Mouse (Mus musculus) MEL (cell line): ENCODE measurements around the gene Olfr639. TPM values are rescaled to one million over a fixed set of nuclear protein-coding genes. Genes with fewer than 3 reads are reported as not detected.

Source experiments
- DNase-seq: peaks from one replicate; pipeline ENCODE4 v3.0.0; 2011; ENCODE audit warnings: low read depth, low spot score
- H3K27ac ChIP-seq: 2 replicates; pipeline ENCODE4 v1.5.1; 2012; ENCODE audit warnings: low read depth, mild to moderate bottlenecking, control low read depth, low read length, moderate library complexity; ENCODE audit not compliant: control insufficient read depth
- H3K27me3 ChIP-seq, 2 experiments: fragments of 150-350 bp in 1 of 2; sonication (generic) in 1 of 2; 2 replicates each; pipeline ENCODE4 v1.6.1; 2012; ENCODE audit warnings: low read length in 2 of 2, mild to moderate bottlenecking in 2 of 2, improper control_type of control experiment in 1 of 2, moderate library complexity in 1 of 2; ENCODE audit not compliant: insufficient read depth in 2 of 2, control insufficient read depth in 1 of 2
- H3K36me3 ChIP-seq, 2 experiments: 2 replicates each; pipeline ENCODE4 v1.6.1; 2012 to 2014; ENCODE audit warnings: low read length in 2 of 2, improper control_type of control experiment in 1 of 2, inconsistent platforms in 1 of 2, mild to moderate bottlenecking in 1 of 2; ENCODE audit not compliant: insufficient read depth in 2 of 2, control insufficient read depth in 1 of 2
- H3K4me1 ChIP-seq, 2 experiments: fragments of 150-350 bp in 1 of 2; sonication (generic) in 1 of 2; 2 replicates each; pipeline ENCODE4 v1.6.1; 2012; ENCODE audit warnings: low read length in 2 of 2, improper control_type of control experiment in 1 of 2, mild to moderate bottlenecking in 1 of 2; ENCODE audit not compliant: insufficient read depth in 2 of 2, control insufficient read depth in 1 of 2
- H3K4me3 ChIP-seq, 2 experiments: fragments of 150-350 bp in 1 of 2; sonication (generic) in 1 of 2; 2 replicates each; pipeline ENCODE4 v1.5.1; 2012; ENCODE audit warnings: low read depth in 2 of 2, low read length in 2 of 2, mild to moderate bottlenecking in 2 of 2, moderate library complexity in 2 of 2, control low read depth in 1 of 2, improper control_type of control experiment in 1 of 2; ENCODE audit not compliant: control insufficient read depth in 1 of 2, insufficient read depth in 1 of 2
- H3K79me2 ChIP-seq: 2 replicates; pipeline ENCODE4 v1.6.1; 2012; ENCODE audit warnings: mild to moderate bottlenecking, low read length, moderate library complexity; ENCODE audit not compliant: control insufficient read depth, poor library complexity, insufficient read depth
- H3K9ac ChIP-seq: 2 replicates; pipeline ENCODE4 v1.6.1; 2012; ENCODE audit warnings: low read depth, mild to moderate bottlenecking, control low read depth, low read length, moderate library complexity; ENCODE audit not compliant: control insufficient read depth, poor library complexity, severe bottlenecking
- H3K9me3 ChIP-seq: fragments of 150-350 bp; sonication (generic); replicated peaks from 2 replicates; pipeline ENCODE4 v1.6.1; 2012; ENCODE audit warnings: mild to moderate bottlenecking, low read length, improper control_type of control experiment, moderate library complexity; ENCODE audit not compliant: insufficient read depth
- CHD2 ChIP-seq: IDR thresholded peaks from 2 replicates; pipeline ENCODE4 v1.6.1; 2011; ENCODE audit warnings: low read length, improper control_type of control experiment
- E2F4 ChIP-seq: IDR thresholded peaks from 2 replicates; pipeline ENCODE4 v1.6.1; 2011; ENCODE audit warnings: low read depth, low read length, improper control_type of control experiment, borderline replicate concordance
- GABPA ChIP-seq: IDR thresholded peaks from 2 replicates; pipeline ENCODE4 v1.6.1; 2012; ENCODE audit warnings: low read depth, mild to moderate bottlenecking, inconsistent platforms, low read length, improper control_type of control experiment, moderate library complexity
- HCFC1 ChIP-seq: IDR thresholded peaks from 2 replicates; pipeline ENCODE4 v1.6.1; 2012; ENCODE audit warnings: low read depth, mild to moderate bottlenecking, inconsistent platforms, low read length, improper control_type of control experiment, moderate library complexity
- JUND ChIP-seq: IDR thresholded peaks from 2 replicates; pipeline ENCODE4 v1.6.1; 2011; ENCODE audit warnings: low read depth, mild to moderate bottlenecking, improper control_type of control experiment, low read length
- MAFK ChIP-seq: IDR thresholded peaks from 2 replicates; pipeline ENCODE4 v1.6.1; 2011; ENCODE audit warnings: low read depth, mild to moderate bottlenecking, low read length, improper control_type of control experiment, borderline replicate concordance
- MAZ ChIP-seq: IDR thresholded peaks from 2 replicates; pipeline ENCODE4 v1.6.1; 2012; ENCODE audit warnings: low read depth, mild to moderate bottlenecking, inconsistent platforms, low read length, improper control_type of control experiment
- MEF2A ChIP-seq: IDR thresholded peaks from 2 replicates; pipeline ENCODE4 v1.6.1; 2014; ENCODE audit warnings: low read depth, mild to moderate bottlenecking, inconsistent platforms, low read length, improper control_type of control experiment; ENCODE audit not compliant: poor library complexity, insufficient replicate concordance, severe bottlenecking; ENCODE audit errors: extremely low read depth
- MYB ChIP-seq: IDR thresholded peaks from 2 replicates; pipeline ENCODE4 v1.6.1; 2011; ENCODE audit warnings: mild to moderate bottlenecking, low read depth, low read length, improper control_type of control experiment
- MYC ChIP-seq: IDR thresholded peaks from 2 replicates; pipeline ENCODE4 v1.6.1; 2011; ENCODE audit warnings: low read depth, mild to moderate bottlenecking, low read length, improper control_type of control experiment, moderate library complexity
- RAD21 ChIP-seq: IDR thresholded peaks from 2 replicates; pipeline ENCODE4 v1.6.1; 2011; ENCODE audit warnings: mild to moderate bottlenecking, low read depth, low read length, improper control_type of control experiment
- RCOR1 ChIP-seq: IDR thresholded peaks from 2 replicates; pipeline ENCODE4 v1.6.1; 2012; ENCODE audit warnings: low read depth, mild to moderate bottlenecking, inconsistent platforms, low read length, improper control_type of control experiment
- SIN3A ChIP-seq: IDR thresholded peaks from 2 replicates; pipeline ENCODE4 v1.6.1; 2012; ENCODE audit warnings: low read length, improper control_type of control experiment, inconsistent platforms
- SMC3 ChIP-seq: IDR thresholded peaks from 2 replicates; pipeline ENCODE4 v1.6.1; 2011; ENCODE audit warnings: low read depth, low read length, improper control_type of control experiment
- TAL1 ChIP-seq: IDR thresholded peaks from 2 replicates; pipeline ENCODE4 v1.6.1; 2012; ENCODE audit warnings: mild to moderate bottlenecking, inconsistent platforms, low read length, moderate library complexity, mixed read lengths
- TCF12 ChIP-seq: IDR thresholded peaks from 2 replicates; pipeline ENCODE4 v1.6.1; 2014; ENCODE audit warnings: low read depth, mild to moderate bottlenecking, inconsistent platforms, low read length, improper control_type of control experiment, moderate library complexity
- USF2 ChIP-seq, 2 experiments: IDR thresholded peaks; 2 replicates each; pipeline ENCODE4 v1.6.1; 2011 to 2012; ENCODE audit warnings: improper control_type of control experiment in 2 of 2, low read length in 2 of 2, borderline replicate concordance in 1 of 2, inconsistent platforms in 1 of 2, low read depth in 1 of 2, mild to moderate bottlenecking in 1 of 2; ENCODE audit not compliant: insufficient read depth in 1 of 2
- ZMIZ1 ChIP-seq: IDR thresholded peaks from 2 replicates; pipeline ENCODE4 v1.6.1; 2012; ENCODE audit warnings: low read depth, mild to moderate bottlenecking, inconsistent platforms, low read length, improper control_type of control experiment, moderate library complexity
- ZNF384 ChIP-seq: IDR thresholded peaks from 2 replicates; pipeline ENCODE4 v1.6.1; 2012; ENCODE audit warnings: low read depth, mild to moderate bottlenecking, inconsistent platforms, low read length, improper control_type of control experiment
- polyA plus RNA-seq, 2 experiments: library from polyadenylated mRNA; stranded (reverse) in 1 of 2; unstranded in 1 of 2; fragments of >175 nt in 1 of 2; fragments of >200 nt in 1 of 2; gene quantifications; 2 replicates each; pipeline versions ENCODE4 v1.2.1 to v1.2.4; 2012; ENCODE audit warnings: low replicate concordance in 2 of 2, low read depth in 1 of 2; ENCODE audit not compliant: insufficient read length in 2 of 2, insufficient read depth in 1 of 2, missing spikeins in 1 of 2
- total RNA-seq: library from RNA; depleted of rRNA; stranded (reverse); fragments of 300-350 nt; gene quantifications from 2 replicates; pipeline ENCODE4 v1.2.3, GENCODE M21; 2012

The Olfr639 gene
- total and polyA plus RNA-seq, 3 experiments, result 0.03 TPM; not detected in 2

GRCm38 (mm10) chr7:104035145-104035544, 18.0 kb upstream of the Olfr639 start, which contains the start of gene Olfr641:
Gene Olfr641, plus strand, starts transcription at chr7:104035445.
- H3K27ac ChIP-seq, result no peak within 1 kb of the TSS
- TF ChIP-seq RAD21 (no peak), MYC (no peak), MYB (no peak), JUND (no peak), SMC3 (no peak), TAL1 (no peak)
- H3K79me2 ChIP-seq, result no peaks in the 10 kb centered on the region
- no peaks in the 10 kb centered on the region for H3K4me1 ChIP-seq
- H3K4me3 ChIP-seq, result no peak within 1 kb of the TSS
- no peaks in the 10 kb centered on the region for H3K36me3 ChIP-seq
- H3K27me3 ChIP-seq, result no peaks in the 10 kb centered on the region
- H3K9me3 ChIP-seq, result no peaks in the 10 kb centered on the region
- no peak for DNase-seq
- H3K9ac ChIP-seq, result no peak within 1 kb of the TSS

- Histone ChIP-seq H3K27ac (no peak overlapping the region), H3K9me3 (no peaks in the 10 kb centered on the region), H3K4me3 (no peak overlapping the region), H3K27me3 (no peaks in the 10 kb centered on the region), H3K9ac (no peak overlapping the region), H3K4me1 (no peaks in the 10 kb centered on the region), H3K36me3 (no peaks in the 10 kb centered on the region), H3K79me2 (no peaks in the 10 kb centered on the region)
- no peak for DNase-seq
- no peak for TF ChIP-seq GABPA
- no peak for TF ChIP-seq CHD2
- no peak for TF ChIP-seq HCFC1
- no peak for TF ChIP-seq ZMIZ1
- no peak for TF ChIP-seq TCF12
- TF ChIP-seq ZNF384, result no peak
- TF ChIP-seq JUND, result no peak
- TF ChIP-seq SMC3, result no peak
- TF ChIP-seq USF2 (IDR thresholded peaks at IDR 0.05; ENCODE audit: borderline replicate concordance in 1 of 2, insufficient read depth in 1 of 2, low read depth in 1 of 2, low read length in 2 of 2), result no peak
- no peak for TF ChIP-seq MAZ
- TF ChIP-seq SIN3A, result no peak
- TF ChIP-seq RCOR1, result no peak
- no peak for TF ChIP-seq MYC
- TF ChIP-seq TAL1, result no peak
- TF ChIP-seq E2F4, result no peak
- no peak for TF ChIP-seq MAFK
- no peak for TF ChIP-seq MEF2A
Measured at GRCm38 (mm10) chr7:104026978-104027377, 9.9 kb upstream of the Olfr639 start.
